Mouse (Mus musculus): ENCODE measurements around the gene Cyth2.

The Cyth2 gene

DNA sequence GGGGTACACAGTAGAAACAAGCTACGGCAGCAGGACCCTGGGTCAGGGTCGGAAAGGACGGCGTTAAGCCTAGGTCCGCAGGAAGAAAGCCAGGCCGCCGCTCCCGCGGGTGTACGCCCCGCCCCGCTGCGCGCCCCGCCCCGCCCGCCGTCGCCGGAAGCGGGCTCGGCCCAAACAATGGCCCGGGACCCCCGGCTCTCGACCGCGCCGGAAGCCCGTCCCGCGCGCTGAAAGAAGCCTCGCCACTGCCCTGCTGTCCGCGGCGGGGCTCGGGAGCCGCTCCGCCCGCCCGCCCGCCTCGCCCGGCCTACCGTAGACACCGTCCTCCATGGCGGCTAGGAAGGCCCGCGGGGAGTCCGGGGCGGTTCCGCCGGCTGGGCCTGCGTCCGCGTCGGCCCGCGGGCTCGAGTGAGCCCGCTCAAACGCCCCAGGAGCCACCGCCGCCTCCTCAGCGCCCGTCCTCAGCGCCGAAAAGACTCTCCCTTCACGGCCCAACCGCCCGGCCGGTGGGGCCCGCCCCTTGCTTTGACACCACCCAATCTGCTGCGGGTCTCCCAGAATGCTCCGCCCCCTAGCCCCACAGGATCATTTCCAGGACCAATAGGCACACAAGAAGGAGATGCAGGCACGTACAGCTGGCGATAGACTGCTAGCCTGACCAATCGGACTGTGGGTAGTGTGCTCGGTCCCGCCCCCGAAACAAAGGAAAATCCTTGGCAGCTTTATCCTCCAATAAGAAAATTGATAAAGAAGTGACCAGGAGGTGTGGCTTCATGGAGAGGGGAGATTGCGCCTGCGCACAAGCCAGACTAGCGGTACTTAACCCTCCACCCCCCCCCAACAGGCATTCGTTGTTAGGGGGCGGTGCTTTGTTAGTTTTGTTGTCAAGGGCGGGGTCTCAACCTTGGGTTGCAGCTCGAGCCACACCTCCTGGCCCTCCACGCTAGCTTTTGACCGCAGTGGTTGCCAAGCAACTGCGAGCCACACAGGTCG is at the start of gene Cyth2:
Cyth2 (minus strand) TSS at position 795 of the 993 bp plus-strand sequence.
- peak; percentile 100 for DNase-seq (ENCODE audit: low read depth)

DNA sequence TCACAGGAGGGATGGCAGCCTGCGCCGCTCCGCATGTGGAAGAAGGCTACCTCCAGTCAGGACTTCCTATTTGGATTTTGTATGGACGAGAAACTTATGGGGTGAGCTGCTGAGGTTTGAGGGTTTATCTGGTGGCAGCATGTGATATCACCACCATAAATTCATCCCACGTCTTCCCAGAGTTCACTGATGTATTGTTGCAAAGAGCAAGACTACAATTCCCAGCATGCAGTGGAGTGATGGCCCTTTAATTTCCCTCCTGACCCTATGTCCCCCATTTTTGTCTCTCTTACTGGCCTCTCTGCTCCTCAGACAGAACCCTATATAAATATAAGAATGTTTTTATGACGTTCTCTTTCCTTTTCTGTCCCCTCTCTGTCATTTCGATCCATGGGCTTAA is 48.4 kb upstream of the Cyth2 start:
- no peak for DNase-seq (ENCODE audit: low read depth)

DNA sequence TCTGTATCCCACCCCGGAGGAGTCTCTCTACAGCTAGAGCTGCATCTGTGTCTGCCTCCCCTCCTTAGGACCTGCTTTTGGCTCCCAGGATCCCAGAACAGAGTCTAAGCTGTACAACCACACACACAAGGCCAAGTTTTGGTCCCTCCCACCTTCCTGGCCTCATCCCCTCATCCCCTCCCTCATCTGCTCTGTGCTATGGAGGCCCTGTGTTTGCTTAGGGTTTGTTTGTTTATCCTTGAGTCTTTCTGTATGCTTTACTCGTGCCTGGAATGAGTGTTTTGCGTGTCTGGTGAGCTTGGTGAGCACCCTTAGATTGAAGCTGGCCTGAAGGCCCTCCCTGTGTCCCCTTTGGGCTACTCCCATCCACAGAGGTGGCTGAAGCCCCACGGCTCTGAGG is 44.6 kb upstream of the Cyth2 start:
- DNase-seq (ENCODE audit: low read depth): no peak

DNA sequence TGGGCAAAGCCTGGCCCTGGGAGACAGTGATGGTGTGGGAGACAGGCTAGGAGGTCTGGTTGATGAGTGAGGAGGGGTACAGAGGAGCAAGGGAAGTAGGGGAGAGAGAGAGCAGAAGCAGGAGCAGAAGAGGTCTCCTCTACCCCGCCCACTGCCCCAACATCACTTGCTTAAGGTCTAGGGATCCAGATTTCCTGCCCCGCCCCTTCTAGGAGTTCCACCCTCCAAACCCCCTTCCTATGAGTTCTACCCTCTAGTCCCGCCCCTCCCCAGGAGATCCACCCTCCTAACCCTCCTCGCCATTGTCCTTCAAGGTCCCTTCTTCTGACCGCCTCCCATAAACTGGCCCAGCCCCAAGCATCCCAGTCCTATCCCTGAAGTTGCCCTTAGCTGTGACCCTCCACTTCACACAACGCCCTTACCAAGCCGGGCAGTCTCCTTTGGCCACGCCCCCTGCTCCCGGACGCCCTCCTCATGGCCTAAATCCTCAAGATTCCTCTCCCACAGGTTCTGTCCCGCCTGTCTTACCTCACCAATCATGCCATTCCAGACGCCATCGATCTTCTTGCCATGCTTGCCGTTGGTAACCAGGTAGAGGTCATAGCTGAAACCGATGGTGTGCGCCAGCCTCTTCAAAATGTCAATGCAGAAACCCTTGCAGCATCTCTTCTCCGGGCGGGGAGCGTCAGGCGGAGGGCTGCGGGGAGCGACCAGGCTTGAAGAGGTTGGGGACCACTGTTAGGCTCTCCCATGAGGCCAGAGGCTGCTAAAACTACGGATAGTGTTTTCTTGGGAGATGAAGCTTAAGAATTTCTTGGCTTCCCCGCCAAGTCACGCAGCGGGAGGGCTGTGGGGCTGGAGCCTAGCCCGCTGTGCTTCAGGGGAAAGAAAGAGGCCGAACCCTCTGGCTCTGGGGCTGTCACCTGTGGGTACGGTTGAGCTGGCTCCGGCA is 42.8 kb upstream of the Cyth2 start:
- DNase-seq (ENCODE audit: low read depth): no peak

DNA sequence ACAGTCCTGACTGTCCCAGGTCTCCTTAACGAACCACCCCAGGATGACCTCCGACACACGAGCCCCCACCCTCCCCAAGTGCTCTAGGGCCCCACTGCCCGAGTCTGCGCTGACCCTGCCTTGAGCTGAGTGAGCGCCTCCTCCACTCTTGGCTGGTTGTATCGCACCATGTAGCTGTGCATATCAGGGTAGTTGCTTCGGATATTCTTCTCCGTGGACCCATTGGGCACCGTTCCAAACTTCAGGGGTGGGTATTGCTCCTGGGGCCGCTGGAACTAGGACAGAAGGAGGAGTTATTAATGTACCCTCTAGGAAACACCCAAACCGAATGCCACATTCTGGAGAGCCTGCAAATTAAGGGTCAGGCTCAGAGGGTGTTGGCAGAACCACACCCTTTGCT is 38.7 kb upstream of the Cyth2 start:
- no peak for DNase-seq (ENCODE audit: low read depth)

DNA sequence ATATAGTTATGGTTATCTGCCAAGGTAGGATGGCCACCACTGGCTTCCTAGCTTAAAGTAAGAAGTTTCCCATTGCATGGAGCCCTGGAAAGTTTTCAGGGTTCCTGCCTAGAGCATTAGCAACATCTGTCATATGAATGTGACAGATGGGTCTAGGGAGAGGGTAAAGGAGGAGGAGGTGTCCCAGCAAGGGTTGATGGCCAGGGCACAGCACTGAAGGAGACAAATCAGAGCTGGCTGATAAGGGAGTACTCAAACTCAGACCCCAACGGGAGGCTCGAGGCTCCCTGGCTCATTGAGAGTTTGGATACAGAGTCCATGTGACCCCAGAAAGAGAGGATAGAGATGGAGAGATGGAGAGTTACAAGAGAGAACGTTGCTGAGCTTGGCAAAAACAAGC is 36.3 kb upstream of the Cyth2 start:
- no peak for DNase-seq (ENCODE audit: low read depth)

DNA sequence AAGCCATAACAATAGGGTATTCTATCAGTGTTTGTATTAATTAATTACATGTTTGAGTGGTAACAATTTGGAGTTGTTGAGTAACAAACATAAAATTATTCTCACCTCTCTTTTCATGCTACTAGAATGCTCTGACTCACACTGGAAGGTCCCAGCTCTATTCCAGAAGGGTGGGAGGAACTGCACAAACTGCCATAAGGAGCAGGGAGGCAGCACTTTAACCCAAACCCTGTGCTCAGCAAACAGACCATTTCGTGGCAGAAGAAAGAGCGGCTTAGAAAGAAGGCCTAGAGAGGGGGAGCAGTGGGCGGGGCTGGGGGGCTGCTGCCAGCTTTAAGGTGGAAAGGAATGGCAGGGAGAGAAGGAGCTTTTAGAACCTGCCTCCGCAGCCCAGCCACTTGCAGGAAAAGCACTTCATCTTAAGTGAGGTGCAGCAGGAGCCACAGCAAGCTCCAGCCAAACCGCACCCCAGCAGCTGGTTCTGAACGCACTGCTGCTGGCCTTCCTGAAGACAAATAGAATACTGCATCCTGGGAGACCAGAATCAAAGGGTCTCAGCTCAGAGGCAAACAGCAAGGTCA is 34.2 kb upstream of the Cyth2 start:
- DNase-seq (ENCODE audit: low read depth): no peak

DNA sequence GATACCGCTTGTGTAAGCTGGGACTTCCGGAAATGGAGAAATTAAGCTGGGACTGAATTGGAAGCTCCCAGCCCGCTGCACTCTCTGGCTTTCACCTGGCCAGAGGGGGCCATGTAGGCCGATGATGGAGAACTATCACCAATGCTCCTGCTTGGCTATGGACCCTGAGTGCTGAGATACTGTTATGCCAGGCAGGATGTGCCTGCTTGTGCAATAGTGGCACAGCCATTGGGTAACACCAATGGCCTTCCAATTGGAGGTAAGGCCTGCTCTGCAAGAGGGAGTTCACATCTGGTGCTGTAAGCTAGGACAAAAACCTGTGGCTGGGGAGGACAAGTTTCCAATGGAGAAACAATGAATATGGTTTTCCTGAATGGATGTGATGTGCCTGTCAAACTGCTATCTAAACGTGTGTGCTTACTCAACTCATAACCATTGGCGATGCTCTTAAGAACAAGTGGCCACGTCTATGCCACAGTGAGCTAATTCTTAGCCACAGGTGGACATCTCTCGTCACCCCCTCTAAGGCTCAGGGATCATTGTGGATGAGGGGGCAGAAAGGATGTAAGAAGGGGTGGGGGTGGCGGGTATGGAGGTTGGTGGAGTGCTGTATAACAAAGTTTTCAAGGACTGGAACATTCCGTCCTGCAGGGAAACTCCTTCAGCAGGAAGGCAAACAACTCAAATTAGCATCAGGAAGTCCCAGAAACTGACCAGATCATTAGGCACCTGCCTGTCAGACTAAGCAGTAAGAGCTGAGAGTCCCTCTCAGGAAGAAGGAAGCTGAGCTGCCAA is 28.8 kb upstream of the Cyth2 start:
- DNase-seq (ENCODE audit: low read depth): no peak

DNA sequence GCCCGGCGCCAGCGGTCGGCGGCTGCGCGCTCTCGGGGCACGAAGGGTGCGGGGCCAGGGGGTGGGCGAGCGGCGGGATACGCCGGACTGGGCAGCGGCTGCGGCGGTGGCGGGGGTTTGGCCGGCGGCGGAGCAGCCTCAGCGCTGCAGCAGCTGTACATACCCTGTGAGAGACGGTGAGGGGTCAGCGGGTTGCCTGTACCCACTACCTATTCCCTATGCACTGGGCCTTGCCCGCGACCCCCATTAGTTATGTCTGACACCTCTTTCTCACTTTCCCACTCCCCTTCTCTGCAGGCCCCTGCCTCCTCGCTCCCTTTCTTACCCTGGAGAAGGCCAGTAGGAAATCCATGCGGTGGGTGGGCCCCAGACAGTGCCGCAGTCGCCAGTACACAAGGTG is 19.5 kb upstream of the Cyth2 start:
- DNase-seq (ENCODE audit: low read depth): no peak

DNA sequence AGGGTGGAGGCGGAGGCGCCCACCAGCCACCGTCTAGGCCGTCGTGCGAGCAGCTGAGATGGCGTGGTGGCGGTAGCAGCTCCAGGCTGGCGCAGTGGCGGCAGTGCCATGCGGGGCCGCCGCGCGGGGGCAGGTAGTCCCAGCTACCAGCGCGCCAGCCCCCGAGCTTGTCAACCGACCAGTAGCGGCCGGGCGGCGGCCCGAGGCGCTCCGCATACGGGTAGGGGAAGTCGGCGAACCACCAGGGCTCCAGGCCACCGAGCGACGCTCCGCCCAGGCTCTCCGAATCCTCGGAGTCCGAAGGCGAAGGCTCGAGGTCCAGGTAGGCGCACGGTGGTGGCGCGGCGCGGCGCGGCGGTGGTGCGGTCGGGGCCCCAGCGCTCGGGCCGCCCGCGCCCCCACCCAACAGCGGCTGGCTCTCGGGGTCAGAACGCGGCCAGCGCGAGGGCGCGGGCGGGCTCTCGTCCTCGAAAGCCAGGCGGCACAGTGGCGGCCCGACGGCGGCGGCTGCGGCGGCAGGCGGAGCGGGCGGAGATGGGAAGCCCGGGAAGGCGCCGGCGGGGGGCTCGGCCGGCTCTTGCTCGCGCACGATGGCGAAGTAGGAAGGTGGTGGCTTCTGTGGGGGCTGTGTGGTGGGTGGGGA is 18.9 kb upstream of the Cyth2 start:
- no peak for DNase-seq (ENCODE audit: low read depth)

DNA sequence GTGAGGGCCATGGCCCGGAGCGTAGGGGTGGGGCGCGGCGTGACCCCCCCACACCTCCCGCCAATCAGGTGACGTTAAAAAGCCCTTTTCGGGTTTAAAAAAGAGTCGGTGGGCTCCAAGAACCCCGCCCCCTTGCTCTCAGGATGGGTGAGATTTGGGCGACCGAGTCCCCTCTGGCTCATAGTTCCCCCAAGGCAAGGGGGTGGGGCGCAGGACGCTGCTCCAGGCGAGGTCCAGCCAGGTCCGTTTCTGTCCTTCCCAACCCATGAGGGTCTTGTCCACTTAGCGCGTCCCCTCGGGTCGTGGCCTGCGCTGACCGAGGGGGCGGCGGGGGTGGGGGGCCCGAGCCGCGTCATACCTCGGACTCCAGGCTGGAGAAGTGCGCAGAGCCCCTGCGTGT is 18.0 kb upstream of the Cyth2 start:
- DNase-seq (ENCODE audit: low read depth): no peak

DNA sequence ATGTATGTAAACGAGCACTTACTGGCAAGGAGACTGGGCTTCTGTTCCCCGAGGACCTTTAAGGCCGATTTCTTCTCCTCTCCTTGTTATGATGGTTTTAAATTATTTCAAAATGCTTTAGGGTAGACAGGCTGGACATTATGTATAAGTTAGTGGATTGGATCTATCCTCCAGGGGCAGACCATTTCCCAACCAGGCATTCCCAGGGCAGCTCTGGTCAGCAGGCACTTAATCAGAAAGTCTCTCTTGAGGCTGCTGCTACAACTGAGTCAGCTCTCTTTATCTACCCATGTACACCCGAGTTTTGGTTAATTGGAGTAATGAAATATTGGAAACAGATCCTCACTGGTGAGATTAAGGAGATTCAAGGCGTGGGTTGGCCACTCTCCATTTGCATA is 16.7 kb upstream of the Cyth2 start:
- DNase-seq (ENCODE audit: low read depth): no peak

DNA sequence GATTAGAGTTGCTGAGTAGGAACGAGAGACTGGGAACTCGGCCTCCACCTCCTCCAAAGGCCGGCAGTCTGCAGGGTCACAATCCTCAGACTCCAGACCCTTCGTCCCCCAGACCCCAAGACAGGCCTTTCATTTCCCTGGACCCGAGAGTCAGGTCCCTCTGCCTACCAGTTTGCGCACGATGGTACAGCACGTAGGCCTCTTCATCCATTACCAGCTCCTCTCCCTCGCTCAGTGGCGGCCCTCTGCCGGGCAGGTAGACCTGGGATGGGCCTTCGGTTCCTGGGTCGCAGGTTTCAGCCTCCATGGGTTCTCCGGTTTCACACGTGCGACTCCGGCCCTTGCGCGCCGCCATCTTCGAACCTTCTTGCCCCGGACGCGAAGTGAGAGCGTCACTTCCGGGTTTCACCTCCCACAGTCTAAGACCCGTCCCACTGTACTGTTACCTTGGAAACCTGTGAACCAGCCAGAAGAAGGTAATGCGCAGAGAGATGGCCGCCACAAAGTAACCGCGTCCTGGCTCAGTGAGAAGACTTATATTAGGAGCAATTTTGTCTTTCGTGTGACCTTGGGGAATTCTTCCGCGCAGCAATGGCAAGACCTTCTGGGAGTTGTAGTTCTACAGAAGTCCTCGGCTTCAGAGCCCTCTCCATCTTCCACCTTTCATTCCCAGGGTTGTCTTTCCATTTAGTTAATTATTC is 16.2 kb upstream of the Cyth2 start, which contains the start of gene Grwd1:
Grwd1 (minus strand) TSS at position 518 of the 701 bp plus-strand sequence.
- DNase-seq (ENCODE audit: low read depth): peak; percentile 73

DNA sequence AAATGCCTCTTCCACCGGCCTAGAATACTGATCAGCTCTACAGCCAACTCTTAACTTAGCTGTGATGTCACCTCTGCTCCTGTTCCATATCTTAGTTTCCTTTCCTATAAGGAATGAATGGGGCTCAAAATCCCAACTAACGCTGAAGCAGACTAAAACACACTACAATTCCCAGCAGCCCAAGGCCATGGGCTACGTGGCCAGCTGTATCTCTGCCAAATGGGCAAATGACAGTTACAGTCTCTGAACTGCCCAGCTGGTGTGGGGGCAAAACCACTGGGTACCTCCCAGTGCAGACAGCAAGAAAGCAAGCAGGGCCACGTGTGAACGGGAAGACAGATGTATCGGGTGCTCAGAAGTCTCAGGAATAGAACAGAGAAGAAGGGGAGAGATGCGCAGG is 12.2 kb upstream of the Cyth2 start:
- DNase-seq (ENCODE audit: low read depth): no peak

DNA sequence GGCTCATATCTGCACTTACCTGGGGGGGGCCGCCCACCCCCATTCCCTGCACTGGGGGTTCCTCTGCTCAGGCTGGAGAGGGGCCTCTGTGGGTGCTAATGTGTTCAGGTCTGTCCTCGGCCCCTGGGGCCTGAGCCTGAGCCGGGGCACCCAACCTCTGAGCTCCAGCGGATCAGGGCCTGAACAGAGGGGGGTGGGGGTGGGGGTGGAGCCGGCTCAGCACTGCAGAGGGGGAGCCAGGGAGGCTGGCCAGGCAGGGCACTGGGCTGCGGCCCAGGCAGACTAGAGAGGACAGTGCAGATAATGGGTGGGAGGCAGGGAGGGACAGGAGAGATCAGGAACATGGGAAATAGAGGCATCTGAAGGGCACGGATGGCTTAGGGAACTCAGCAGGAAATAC is 10.2 kb upstream of the Cyth2 start, which contains the start of gene Kcnj14:
Kcnj14 (minus strand) TSS at position 185 of the 400 bp plus-strand sequence.
- DNase-seq (ENCODE audit: low read depth): no peak

DNA sequence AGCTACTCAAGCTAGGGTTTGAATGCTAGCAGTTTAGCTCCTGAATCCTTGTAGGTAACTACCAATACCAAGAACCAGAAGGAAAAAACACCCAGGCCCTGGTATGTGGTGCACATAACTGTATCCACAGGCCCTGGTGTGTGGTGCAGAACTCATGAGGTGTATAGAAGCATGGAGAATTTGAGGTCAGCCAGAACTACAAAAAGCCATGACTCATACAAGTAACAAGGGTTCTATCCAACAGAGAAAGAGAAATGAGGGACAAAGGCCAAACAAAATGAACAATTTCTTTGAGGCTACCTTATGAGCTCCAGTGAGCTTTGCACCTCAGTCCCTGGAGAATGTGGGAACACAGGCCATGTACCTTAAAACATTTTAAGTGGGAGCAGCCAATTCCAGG is 6.5 kb upstream of the Cyth2 start:
- no peak for DNase-seq (ENCODE audit: low read depth)

DNA sequence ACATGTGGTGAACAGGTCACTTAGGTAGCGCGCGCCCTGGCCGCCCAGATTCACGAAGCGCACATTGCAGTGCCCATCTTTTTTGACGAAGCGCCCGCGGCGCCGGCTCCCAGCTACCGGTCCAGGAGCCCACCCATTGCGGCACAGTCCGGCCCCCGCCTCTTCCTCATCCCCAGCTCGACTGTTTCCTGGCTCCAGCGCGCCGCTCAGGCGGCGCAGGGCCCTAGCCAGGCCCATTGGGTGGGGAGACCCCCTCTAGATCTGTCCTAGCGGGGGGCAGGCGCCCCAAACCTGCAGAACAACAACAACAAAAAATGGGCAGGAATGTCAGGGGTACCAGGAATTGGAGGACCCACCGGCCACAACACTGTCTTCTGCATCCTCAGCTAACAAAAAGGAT is 5.5 kb upstream of the Cyth2 start:
- DNase-seq (ENCODE audit: low read depth): no peak

DNA sequence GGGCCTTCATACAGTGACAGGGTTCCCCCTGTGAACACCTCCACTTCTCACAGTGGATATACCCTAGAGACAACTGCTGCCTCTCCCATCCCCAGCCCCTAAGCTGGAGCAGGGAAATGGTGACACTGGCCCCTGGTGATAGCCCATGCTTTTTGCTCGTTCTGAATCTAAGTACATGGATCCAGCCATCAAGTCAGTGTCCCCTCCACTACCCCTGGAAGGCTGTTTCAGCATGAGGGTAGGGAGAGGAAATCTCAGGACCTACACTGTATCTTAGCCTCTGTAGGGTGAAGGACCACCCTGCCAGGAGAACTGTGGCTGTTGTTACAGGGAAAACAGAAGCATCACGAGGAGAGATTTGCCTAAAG is 1.6 kb upstream of the Cyth2 start:
- DNase-seq (ENCODE audit: low read depth): no peak

DNA sequence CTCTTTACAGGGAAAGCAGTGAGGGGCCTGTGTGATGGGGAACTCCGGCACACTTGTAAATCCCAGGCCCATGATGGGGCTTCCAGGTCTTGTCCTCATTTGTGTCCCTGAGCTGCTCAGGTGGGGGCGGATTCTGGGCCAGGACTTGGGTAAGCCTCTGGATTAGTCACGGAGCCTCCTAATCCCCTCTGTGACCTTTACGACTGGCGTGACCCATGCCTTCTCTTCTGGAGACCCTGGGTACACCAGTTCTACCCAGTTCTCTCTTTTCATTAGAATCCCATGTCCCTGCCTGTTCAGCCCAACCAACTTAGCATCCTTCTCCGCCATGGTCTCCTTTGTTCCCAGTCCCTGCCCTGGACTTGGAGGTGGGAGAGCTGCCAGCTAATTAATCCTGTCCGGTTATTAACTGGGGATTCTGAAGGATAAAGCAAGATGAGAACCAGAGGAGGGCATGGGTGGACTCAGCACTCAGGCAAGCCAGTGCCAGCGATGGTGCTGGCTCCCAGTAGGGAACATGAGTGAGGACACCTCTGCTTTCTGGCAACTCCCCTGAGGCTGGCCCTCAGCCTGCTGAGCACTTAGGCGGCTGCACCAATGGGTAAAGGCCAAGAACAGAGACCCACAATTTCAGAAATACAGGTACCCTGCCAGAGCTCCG is 1.1 kb upstream of the Cyth2 start:
- DNase-seq (ENCODE audit: low read depth): no peak

DNA sequence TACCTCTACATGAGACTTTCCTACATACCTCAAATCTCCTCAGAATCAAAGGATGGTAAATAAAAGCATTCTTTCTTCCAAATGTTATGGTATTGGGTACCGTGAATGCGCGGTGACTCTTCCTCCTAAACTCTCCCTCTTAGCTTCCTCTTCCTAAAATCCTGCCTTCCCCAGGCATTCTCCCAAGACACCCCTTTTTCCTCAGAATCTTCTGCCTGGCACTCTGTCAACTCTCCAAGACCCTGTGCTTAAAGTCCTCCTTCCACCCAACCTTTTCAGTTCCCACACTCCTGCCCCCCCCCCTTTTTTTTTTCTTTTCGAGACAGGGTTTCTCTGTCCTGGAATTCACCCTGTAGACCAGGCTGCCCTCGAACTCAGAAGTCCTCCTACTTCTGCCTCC is 460 bp upstream of the Cyth2 start:
- no peak for DNase-seq (ENCODE audit: low read depth)
